Mouse (Mus musculus): Measurements from ENCODE around the gene Spock1.

Gene Spock1

GRCm38 (mm10) chr13:57721524-57722279 is 186.4 kb downstream of the Spock1 start:
- DNase-seq: peak; percentile 72

DNA sequence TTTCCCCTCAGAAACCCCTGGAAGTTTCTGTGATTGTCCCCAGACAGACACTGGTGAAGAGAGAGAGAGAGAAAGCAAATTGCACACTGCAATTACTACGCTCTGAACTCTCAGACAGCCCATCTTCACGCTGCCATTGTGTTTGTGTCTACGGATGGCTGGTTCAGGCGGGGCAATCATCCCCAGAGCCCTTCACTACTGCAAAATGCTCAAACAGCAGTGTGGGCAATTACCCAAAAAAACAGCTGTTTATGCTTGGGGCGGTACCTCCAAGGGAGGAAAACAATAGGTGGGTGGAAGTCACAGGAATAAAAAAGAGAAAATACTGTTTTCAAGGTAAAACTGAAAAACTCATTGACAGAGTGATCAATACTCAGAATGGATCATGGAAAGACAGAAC is 190.0 kb downstream of the Spock1 start:
- no peak for DNase-seq

DNA sequence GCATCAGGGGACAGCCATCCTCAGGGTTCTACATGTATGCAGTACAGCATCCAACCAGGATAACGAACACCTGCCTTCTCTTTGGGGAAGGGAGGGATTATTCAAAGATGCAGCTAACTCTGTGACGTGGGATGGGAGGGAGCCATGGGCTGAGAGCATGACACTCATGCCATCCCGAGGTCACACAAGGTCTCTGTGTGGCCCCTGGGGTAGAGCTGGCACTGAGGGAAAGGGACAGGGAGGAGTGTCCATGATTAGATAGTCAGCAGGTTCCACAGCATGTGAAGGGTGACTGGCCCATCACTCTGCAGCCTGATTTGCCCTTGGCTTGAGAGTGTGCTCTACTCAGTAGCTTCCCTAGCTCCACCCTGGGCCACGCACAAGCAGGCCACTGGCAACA is 195.2 kb downstream of the Spock1 start:
- DNase-seq: no peak

GRCm38 (mm10) chr13:57708425-57708824 is 199.7 kb downstream of the Spock1 start:
- no peak for DNase-seq

GRCm38 (mm10) chr13:57702966-57703365 is 205.2 kb downstream of the Spock1 start:
- no peak for DNase-seq

- no peak for DNase-seq
Observed at GRCm38 (mm10) chr13:57696685-57697084, 211.4 kb downstream of the Spock1 start.

- no peak for DNase-seq
Observed at GRCm38 (mm10) chr13:57688926-57689325, 219.2 kb downstream of the Spock1 start.

GRCm38 (mm10) chr13:57686437-57686836 is 221.7 kb downstream of the Spock1 start:
- DNase-seq: no peak

- no peak for DNase-seq
Observed at GRCm38 (mm10) chr13:57685201-57685600, 222.9 kb downstream of the Spock1 start.

GRCm38 (mm10) chr13:57679591-57679990 is 228.5 kb downstream of the Spock1 start:
- no peak for DNase-seq

- DNase-seq: no peak
Observed at GRCm38 (mm10) chr13:57676820-57677219, 231.3 kb downstream of the Spock1 start.

GRCm38 (mm10) chr13:57673399-57673798 is 234.7 kb downstream of the Spock1 start:
- DNase-seq: no peak

GRCm38 (mm10) chr13:57672762-57673161 is 235.4 kb downstream of the Spock1 start:
- no peak for DNase-seq

DNA sequence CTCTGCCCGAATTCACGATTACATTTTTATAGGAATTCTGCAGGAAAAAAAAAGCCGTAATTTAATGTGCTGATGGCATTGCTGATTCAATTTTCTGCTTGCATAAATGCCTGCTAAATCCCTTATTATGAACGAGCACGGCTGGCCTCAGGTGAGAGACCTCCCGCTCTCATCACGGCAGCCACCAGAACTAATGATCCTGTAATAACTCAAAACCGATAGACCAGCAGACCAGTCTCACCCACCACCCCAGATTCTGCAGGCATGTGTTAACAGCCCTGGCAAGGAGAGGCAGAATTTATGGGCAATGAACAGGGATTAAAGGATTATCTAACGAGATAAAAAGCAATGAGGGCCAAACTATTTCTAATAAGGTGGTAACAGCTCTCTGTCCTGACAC is 236.2 kb downstream of the Spock1 start:
- DNase-seq: no peak

DNA sequence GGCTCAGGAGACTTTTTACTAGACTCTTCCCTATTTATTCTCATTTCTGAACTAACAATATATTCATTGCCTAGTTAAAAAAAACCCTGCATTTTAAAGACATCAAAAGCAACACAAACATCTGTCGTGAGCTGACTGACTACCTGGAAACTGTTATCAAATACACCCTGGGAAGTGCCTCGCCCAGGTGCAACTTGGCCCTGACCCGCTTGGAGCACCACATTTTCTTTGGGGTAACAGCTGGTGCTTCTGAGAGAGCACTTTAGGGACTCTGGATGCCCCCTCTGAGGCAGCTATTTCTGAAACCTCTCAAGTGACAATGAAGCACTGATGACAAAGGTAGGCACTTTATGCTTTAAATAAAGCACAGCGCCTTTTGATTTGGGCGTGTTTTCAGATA is 236.8 kb downstream of the Spock1 start:
- no peak for DNase-seq

GRCm38 (mm10) chr13:57667621-57668020 is 240.5 kb downstream of the Spock1 start:
- DNase-seq: no peak

- no peak for DNase-seq
Observed at GRCm38 (mm10) chr13:57666173-57666842, 241.8 kb downstream of the Spock1 start.

GRCm38 (mm10) chr13:57662554-57662953 is 245.6 kb downstream of the Spock1 start:
- DNase-seq: no peak

- no peak for DNase-seq
Observed at GRCm38 (mm10) chr13:57660523-57660922, 247.6 kb downstream of the Spock1 start.

GRCm38 (mm10) chr13:57659872-57660271 is 248.3 kb downstream of the Spock1 start:
- no peak for DNase-seq

DNA sequence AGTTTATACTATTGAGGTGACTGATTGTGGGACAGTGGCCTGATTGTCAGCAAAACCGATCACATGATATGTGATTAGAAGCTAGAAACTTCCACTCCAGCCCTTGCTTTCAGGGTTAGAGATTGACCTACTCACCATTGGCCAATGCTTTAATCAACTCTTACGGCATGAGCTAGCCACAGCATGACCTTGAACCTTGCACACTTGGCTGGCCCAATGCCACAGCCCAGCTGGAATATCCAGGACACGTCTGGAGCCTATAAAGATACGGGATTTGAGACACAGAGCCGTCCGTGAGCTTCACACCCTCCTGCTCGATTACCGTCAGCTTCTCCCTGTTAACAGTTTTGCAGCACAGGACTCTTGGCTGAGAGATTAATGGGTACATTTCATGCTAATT is 251.5 kb downstream of the Spock1 start:
- no peak for DNase-seq

DNA sequence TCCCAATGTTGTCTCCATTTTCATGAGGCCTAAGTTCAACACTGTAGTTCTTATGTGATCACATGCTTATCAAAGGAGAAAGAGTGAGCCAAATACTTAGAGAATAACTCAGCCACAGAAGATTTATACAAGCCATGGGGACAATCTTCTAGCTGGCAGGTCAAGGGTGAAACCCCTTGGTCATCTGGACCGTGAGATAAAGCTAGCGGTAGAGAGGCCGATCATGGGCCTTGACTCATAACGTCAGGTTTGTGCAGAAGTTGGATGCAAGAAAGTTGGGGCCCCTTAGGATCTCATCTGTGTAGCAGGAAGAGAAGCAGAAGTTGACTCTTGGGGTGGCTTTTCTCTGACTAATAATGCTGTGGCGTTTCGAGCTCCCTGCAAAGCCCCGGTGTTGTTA is 253.8 kb downstream of the Spock1 start:
- DNase-seq: no peak

DNA sequence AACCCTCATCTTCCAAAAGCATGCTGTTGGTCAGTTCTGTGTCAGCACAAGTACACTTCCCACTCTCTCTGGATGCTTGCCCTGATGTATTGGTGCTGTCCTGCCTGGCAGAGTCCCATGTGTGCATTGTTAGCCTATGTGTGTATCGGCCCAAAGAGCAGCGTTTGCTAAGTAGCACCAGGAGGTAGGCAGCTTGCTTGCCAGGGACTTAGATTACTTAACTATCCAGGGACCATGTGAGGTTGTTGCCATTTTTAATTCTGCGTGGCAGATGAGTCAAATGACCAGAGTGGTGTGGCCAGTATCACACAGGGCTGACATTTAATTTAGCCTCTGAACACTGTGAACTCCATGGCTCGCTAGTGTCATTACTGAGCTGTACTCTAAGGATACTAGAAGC is 256.9 kb downstream of the Spock1 start:
- peak; percentile 49 for DNase-seq

DNA sequence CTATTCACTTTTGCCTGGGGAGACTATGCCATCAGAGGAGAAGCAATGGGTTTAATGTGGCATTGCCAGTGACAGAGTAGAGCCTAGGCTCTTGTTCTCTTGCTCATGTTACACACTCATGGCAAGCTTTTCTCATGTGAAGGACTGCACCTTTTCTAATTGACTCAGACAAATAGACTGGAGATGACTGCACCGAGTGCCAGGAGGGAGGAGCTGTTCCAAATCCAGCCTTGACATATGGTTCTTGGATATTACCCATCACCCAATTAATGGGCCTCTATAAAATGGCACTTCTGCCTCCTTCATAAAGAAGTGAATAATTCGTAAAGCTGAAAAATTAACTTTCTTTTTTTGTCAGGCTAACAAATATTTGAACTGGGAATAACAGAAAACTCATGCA is 259.3 kb downstream of the Spock1 start:
- DNase-seq: peak; percentile 60

GRCm38 (mm10) chr13:57647456-57647855 is 260.7 kb downstream of the Spock1 start:
- DNase-seq: no peak

Data from cerebellum, adult 9-11 months (tissue).